Mouse (Mus musculus) heart, postnatal 0 days (tissue): Measurements from ENCODE around the gene Plekha6. TPM values are rescaled to one million over a fixed set of nuclear protein-coding genes. Genes with fewer than 3 reads are reported as not detected.

ENCODE experiments used
- ATAC-seq: fragments of 200-750 bp; cut with Nextera tagmentation; 2 replicates; pipeline ENCODE4 v1.8.0; 2017; ENCODE audit warnings: low read depth, moderate number of reproducible peaks, moderate library complexity; ENCODE audit not compliant: insufficient read depth
- DNase-seq: peaks from one replicate; pipeline ENCODE4 v3.0.0-alpha.2; 2016; ENCODE audit warnings: low spot score
- H3K27ac ChIP-seq: fragments of 300-500 bp; sonication (generic); 2 replicates; pipeline ENCODE4 v1.5.1; 2014; ENCODE audit warnings: low read depth, mild to moderate bottlenecking
- H3K27me3 ChIP-seq: fragments of 300-500 bp; sonication (generic); 2 replicates; pipeline ENCODE4 v1.6.1; 2014; ENCODE audit warnings: low read length, mixed read lengths; ENCODE audit not compliant: control insufficient read depth, insufficient read depth
- H3K36me3 ChIP-seq: fragments of 300-500 bp; sonication (generic); replicated peaks from 2 replicates; pipeline ENCODE4 v1.6.1; 2014; ENCODE audit warnings: low read length, mixed read lengths; ENCODE audit not compliant: control insufficient read depth, insufficient read depth
- H3K4me1 ChIP-seq: fragments of 300-500 bp; sonication (generic); 2 replicates; pipeline ENCODE4 v1.6.1; 2014; ENCODE audit warnings: antibody characterized with exemption; ENCODE audit not compliant: control insufficient read depth, insufficient read depth
- H3K4me2 ChIP-seq: fragments of 300-500 bp; sonication (generic); 2 replicates; pipeline ENCODE4 v1.6.1; 2014; ENCODE audit warnings: low read depth, mild to moderate bottlenecking, low read length, moderate library complexity
- H3K4me3 ChIP-seq: fragments of 300-500 bp; sonication (generic); 2 replicates; pipeline ENCODE4 v1.5.1; 2014; ENCODE audit warnings: low read depth, low read length
- H3K9ac ChIP-seq: fragments of 300-500 bp; sonication (generic); replicated peaks from 2 replicates; pipeline ENCODE4 v1.6.1; 2014; ENCODE audit warnings: low read depth, low read length, mixed read lengths
- H3K9me3 ChIP-seq: fragments of 300-500 bp; sonication (generic); replicated peaks from 2 replicates; pipeline ENCODE4 v1.6.1; 2016; ENCODE audit warnings: low read length; ENCODE audit not compliant: control insufficient read depth
- CTCF ChIP-seq: IDR thresholded peaks from 2 replicates; pipeline ENCODE4 v1.5.1; 2016; ENCODE audit warnings: antibody characterized with exemption, control low read depth, low read depth
- EP300 ChIP-seq: IDR thresholded peaks from 2 replicates; pipeline ENCODE4 v1.6.1; 2016; ENCODE audit warnings: antibody characterized with exemption, low read depth
- WGBS: fragments of 180-500 bp; shearing (Covaris S2); extraction: QIAGEN DNeasy Blood & Tissue Kit; methylation state at CpG from one replicate; pipeline ENCODE4 v1.1.7; 2014; 5-methylcytosine and 5-hydroxymethylcytosine counted together
- polyA plus RNA-seq: library from polyadenylated mRNA; unstranded; fragments of >200 nt; fragmentation: Nextera tagmentation; extraction: Ambion mirVana; gene quantifications from 2 replicates; pipeline ENCODE4 v1.2.1, GENCODE M21; 2015
- total RNA-seq: library from RNA; depleted of rRNA; stranded (reverse); fragments of >200 nt; gene quantifications from 2 replicates; pipeline ENCODE4 v1.2.3, GENCODE M21; 2014; ENCODE audit warnings: low replicate concordance

Gene Plekha6
- total and polyA plus RNA-seq, 2 experiments from 2014 or later: 7.0 to 36.1 TPM

GRCm38 (mm10) chr1:133196181-133196580 is 32.2 kb downstream of the Plekha6 start:
- H3K27ac ChIP-seq: no peak overlapping the region
- H3K27me3 ChIP-seq: no peaks in the 10 kb centered on the region
- TF ChIP-seq CTCF (no peak), EP300 (no peak)
- peaks cover 4% of the 10 kb centered on the region; the same call in 1 of the 2 replicates for H3K4me1 ChIP-seq
- H3K36me3 ChIP-seq: no peaks in the 10 kb centered on the region
- WGBS: 64% methylated on average over 6 of the region's 6 CpGs
- no peak overlapping the region for H3K4me3 ChIP-seq
- H3K4me2 ChIP-seq: no peak overlapping the region
- no peak overlapping the region for H3K9ac ChIP-seq
- ATAC-seq: no peak
- H3K9me3 ChIP-seq: no peaks in the 10 kb centered on the region
- no peak for DNase-seq

GRCm38 (mm10) chr1:133197266-133197665 is 33.3 kb downstream of the Plekha6 start:
- Histone ChIP-seq H3K27ac (no peak overlapping the region), H3K4me2 (no peak overlapping the region), H3K27me3 (no peaks in the 10 kb centered on the region), H3K4me3 (no peak overlapping the region), H3K9ac (no peak overlapping the region), H3K4me1 (peaks cover 4% of the 10 kb centered on the region; the same call in 1 of the 2 replicates), H3K9me3 (no peaks in the 10 kb centered on the region), H3K36me3 (no peaks in the 10 kb centered on the region)
- DNase-seq (no peak), ATAC-seq (no peak)
- 91% methylated on average over 6 of the region's 6 CpGs for WGBS
- no peak for TF ChIP-seq EP300
- no peak for TF ChIP-seq CTCF

DNA sequence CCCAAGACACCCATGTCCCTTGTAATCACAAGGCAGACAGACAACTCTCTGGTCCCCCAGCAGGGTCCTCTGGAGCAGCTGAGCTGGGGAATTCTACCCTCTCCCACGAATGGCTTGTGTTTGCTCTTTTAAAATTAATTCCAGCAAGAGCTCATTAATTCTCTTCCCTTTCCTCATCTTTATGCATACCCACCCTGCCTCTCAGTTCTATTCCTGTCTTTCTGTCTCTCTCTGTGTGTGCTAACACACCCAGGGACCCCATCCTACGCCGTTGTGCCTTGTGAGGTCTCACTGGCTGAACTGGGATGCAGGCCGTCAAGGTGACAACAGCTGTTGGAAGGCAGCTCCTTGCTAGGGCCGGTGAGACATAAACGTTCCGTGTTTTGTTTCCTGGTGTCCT is 35.7 kb downstream of the Plekha6 start:
- DNase-seq (no peak), ATAC-seq (no peak)
- Histone ChIP-seq H3K9me3 (no peaks in the 10 kb centered on the region), H3K4me2 (no peak overlapping the region), H3K36me3 (no peaks in the 10 kb centered on the region), H3K27me3 (no peaks in the 10 kb centered on the region), H3K4me1 (peaks cover 4% of the 10 kb centered on the region; the same call in 1 of the 2 replicates), H3K27ac (no peak overlapping the region), H3K9ac (no peak overlapping the region), H3K4me3 (no peak overlapping the region)
- WGBS: 75% methylated on average over 7 of the region's 7 CpGs
- TF ChIP-seq CTCF (no peak), EP300 (no peak)

DNA sequence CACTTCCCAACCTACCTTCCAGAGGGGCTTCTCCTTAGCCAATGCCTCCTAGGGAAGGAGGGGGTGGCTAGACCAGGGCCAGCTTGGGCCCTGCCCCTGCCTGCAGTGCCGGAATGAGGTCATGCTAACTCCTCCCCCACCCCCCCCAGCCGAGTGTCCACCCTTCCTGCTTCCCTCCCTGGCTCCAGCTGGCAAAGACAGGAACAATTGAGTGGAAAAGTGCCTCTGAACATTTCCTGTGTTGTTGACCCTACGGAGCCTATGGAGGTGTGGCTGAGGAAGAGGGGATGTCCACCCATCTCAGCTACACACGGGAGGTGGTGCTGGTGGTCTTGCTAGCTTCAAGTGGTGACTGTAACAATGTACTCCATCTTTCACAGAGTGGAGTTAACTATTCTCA is 37.5 kb downstream of the Plekha6 start:
- Histone ChIP-seq H3K9ac (no peak overlapping the region), H3K4me3 (no peak overlapping the region), H3K27ac (no peak overlapping the region), H3K36me3 (no peaks in the 10 kb centered on the region), H3K27me3 (no peaks in the 10 kb centered on the region), H3K4me2 (0 out of 2 replicates have a peak overlapping the region, but pooled peaks have one; percentile 7), H3K4me1 (peaks cover 4% of the 10 kb centered on the region; the same call in 1 of the 2 replicates), H3K9me3 (no peaks in the 10 kb centered on the region)
- peak; percentile 76 for ATAC-seq
- DNase-seq: peak; percentile 71
- TF ChIP-seq EP300 (no peak), CTCF (no peak)
- WGBS: 30% methylated on average over 4 of the region's 4 CpGs

DNA sequence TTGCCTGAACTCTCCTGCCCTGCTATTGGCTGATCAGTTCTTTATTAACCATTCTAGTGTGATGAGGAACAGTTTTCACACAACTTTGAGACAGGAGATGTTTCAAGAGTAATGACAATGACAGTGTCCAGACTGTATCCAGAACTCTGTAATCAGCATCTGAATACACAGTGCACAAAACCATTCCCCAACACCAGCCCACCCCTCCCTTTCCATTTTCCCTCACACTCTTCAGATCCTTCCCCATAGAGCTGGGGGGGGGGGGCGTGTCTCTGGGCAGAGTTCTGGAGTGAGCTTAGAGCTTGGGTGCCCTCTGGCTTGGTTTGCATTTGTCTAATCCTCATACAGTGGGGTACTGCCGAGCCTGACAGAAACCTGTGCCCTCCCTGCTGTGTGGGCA is 39.7 kb downstream of the Plekha6 start:
- no peak overlapping the region for H3K27ac ChIP-seq
- ATAC-seq: no peak
- WGBS: 39% methylated on average over 2 of the region's 2 CpGs
- H3K4me3 ChIP-seq: no peak overlapping the region
- H3K27me3 ChIP-seq: no peaks in the 10 kb centered on the region
- H3K4me1 ChIP-seq: peaks cover 4% of the 10 kb centered on the region; the same call in 1 of the 2 replicates
- no peaks in the 10 kb centered on the region for H3K36me3 ChIP-seq
- DNase-seq: no peak
- no peak overlapping the region for H3K4me2 ChIP-seq
- TF ChIP-seq EP300: no peak
- TF ChIP-seq CTCF: no peak
- H3K9ac ChIP-seq: no peak overlapping the region
- H3K9me3 ChIP-seq: no peaks in the 10 kb centered on the region

DNA sequence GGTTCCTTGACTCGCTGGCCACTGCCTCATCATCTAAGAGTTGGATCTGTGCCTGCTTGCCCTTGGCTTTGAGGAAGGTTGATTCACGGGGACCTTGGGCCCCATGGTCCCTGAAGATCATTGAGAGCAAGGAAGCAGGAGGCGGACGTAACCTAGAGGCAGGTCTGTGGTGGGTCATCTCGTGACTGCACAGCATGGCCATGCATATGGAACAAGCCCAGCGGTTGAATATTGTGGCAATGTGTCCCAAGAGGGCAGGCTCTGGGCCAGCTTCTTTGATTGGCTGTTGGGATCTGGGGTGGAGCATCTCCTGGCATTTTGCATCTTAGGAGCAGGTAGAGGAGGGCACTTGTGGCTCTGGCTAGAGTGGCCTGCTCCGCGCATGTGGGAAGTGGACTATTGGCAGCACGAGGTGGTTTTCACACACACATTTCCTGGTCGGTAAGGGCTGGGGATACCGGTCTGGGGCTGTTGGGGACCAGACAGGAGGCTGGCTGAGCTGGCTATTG is 40.4 kb downstream of the Plekha6 start:
- WGBS: 63% methylated on average over 11 of the region's 11 CpGs
- no peak for TF ChIP-seq EP300
- TF ChIP-seq CTCF: no peak
- H3K4me2 ChIP-seq: no peak overlapping the region
- no peaks in the 10 kb centered on the region for H3K9me3 ChIP-seq
- H3K4me3 ChIP-seq: no peak overlapping the region
- H3K27ac ChIP-seq: no peak overlapping the region
- ATAC-seq (no peak), DNase-seq (no peak)
- no peaks in the 10 kb centered on the region for H3K27me3 ChIP-seq
- H3K4me1 ChIP-seq: peaks cover 4% of the 10 kb centered on the region; the same call in 1 of the 2 replicates
- H3K36me3 ChIP-seq: no peaks in the 10 kb centered on the region
- no peak overlapping the region for H3K9ac ChIP-seq
